ENCODE assay signal across 33 mouse cellular contexts in genomic region chr6:55381966-55382365, GRCm38 (mm10). TPM values are rescaled to one million over a fixed set of nuclear protein-coding genes. Genes with fewer than 3 reads are reported as not detected.
DNase-seq lines count a peak whose midpoint lies in the region; ATAC-seq and TF ChIP-seq lines count a peak whose summit lies in the region.
"Had no signal": no experiment of that assay in that cellular context is flagged by ENCODE, and none has a peak within 500 bp of the region (broad histone marks: within the 10 kb centered on the region; RNA-seq: fewer than 3 reads in every experiment).

No protein-coding gene starts in this region.

- H3K9me3 ChIP-seq in forebrain, postnatal 0 days (ENCODE audit: low read length): no peaks in the 10 kb centered on the region
- H3K9me3 ChIP-seq: embryonic facial prominence, embryonic 10.5 days; embryonic facial prominence, embryonic 13.5 days; forebrain, embryonic 10.5 days had no signal

- peak; percentile 37 to 45 for DNase-seq in lung, adult 18-20 months
- no peak for DNase-seq in lung, postnatal 4 days
- peak; percentile 29 for DNase-seq in lung, postnatal 25 days (ENCODE audit: low spot score)
- no peak for DNase-seq in lung, postnatal 10 days
- DNase-seq in brain, embryonic 14.5 days (ENCODE audit: low read depth): peak; percentile 47
- no peak for DNase-seq in forebrain, postnatal 0 days
- DNase-seq: adrenal gland, adult 2 months; adrenal gland, postnatal 14 days; cerebellum, adult 11-12 months; cerebellum, adult 8-10 months; cerebellum, postnatal 10 days; cerebellum, postnatal 36 days; embryo, embryonic 11 days; gastrocnemius, postnatal 25 days; heart, adult 2 months had no signal

- no peak overlapping the region for H3K4me3 ChIP-seq in forebrain, postnatal 0 days (ENCODE audit: low read depth, low read length)
- H3K4me3 ChIP-seq: embryonic facial prominence, embryonic 10.5 days; embryonic facial prominence, embryonic 13.5 days; forebrain, embryonic 10.5 days; heart, adult 2 months had no signal

- WGBS in forebrain, postnatal 0 days: 55% methylated on average over 4 of the region's 4 CpGs

- no peaks in the 10 kb centered on the region for H3K36me3 ChIP-seq in forebrain, postnatal 0 days (ENCODE audit: insufficient read depth)
- H3K36me3 ChIP-seq: embryonic facial prominence, embryonic 10.5 days; embryonic facial prominence, embryonic 13.5 days; forebrain, embryonic 10.5 days had no signal

- no peaks in the 10 kb centered on the region for H3K4me1 ChIP-seq in forebrain, postnatal 0 days (ENCODE audit: insufficient read depth)
- H3K4me1 ChIP-seq: embryonic facial prominence, embryonic 13.5 days had no signal

- ATAC-seq in erythroblast, adult 5-6 weeks (replicated peaks; ENCODE audit: low FRiP score, poor library complexity, severe bottlenecking): peak; percentile 19; the same call in 1 of the 2 replicates
- no peak for ATAC-seq in forebrain, postnatal 0 days
- ATAC-seq: CD4-positive, CD25-positive, alpha-beta regulatory T cell, adult 4 months; forebrain, embryonic 14.5 days; hindbrain, postnatal 0 days; inflammation-experienced regulatory T-cells, adult 6 months had no signal

- no peak for TF ChIP-seq POLR2A in brain, embryonic 14.5 days (IDR thresholded peaks at IDR 0.05; ENCODE audit: borderline replicate concordance, extremely low read depth, insufficient read depth, insufficient read length, poor library complexity, severe bottlenecking)

- TF ChIP-seq CTCF in brain, embryonic 14.5 days (IDR thresholded peaks at IDR 0.05; ENCODE audit: borderline replicate concordance, extremely low read depth, insufficient read depth, insufficient read length): no peak
- no peak for TF ChIP-seq CTCF in forebrain, postnatal 0 days (IDR thresholded peaks at IDR 0.05; ENCODE audit: low read depth)

- H3K27ac ChIP-seq in forebrain, postnatal 0 days (ENCODE audit: low read depth, low read length): no peak overlapping the region
- H3K27ac ChIP-seq: embryonic facial prominence, embryonic 10.5 days; embryonic facial prominence, embryonic 13.5 days; forebrain, embryonic 10.5 days; heart, adult 2 months; hindbrain, embryonic 14.5 days; hindbrain, postnatal 0 days had no signal

- H3K4me2 ChIP-seq in forebrain, postnatal 0 days (ENCODE audit: low read depth): no peak overlapping the region
- H3K4me2 ChIP-seq: embryonic facial prominence, embryonic 13.5 days; heart, embryonic 11.5 days; hindbrain, embryonic 14.5 days had no signal

- no peaks in the 10 kb centered on the region for H3K27me3 ChIP-seq in forebrain, postnatal 0 days (ENCODE audit: insufficient read depth, low read length)
- H3K27me3 ChIP-seq: embryonic facial prominence, embryonic 13.5 days had no signal

- no peak overlapping the region for H3K9ac ChIP-seq in forebrain, postnatal 0 days
- H3K9ac ChIP-seq: embryonic facial prominence, embryonic 13.5 days; hindbrain, embryonic 14.5 days had no signal

RNA-seq across cellular contexts. Expression of gene Ghrhr, which starts 5.9 kb away (rescaled TPM):
- polyA plus RNA-seq in brain, embryonic 14.5 days (2012; rRNA removed): not detected in 2 replicates
- 0.63 TPM in 1 of 2 replicates, not detected in the other for total RNA-seq in erythroblast, adult 5-6 weeks (2015; ENCODE audit: low replicate concordance)
- 0.28 TPM in 1 of 2 replicates, not detected in the other for total RNA-seq in erythroblast, adult 5-6 weeks (2017; ENCODE audit: low replicate concordance)
- not detected in 2 replicates for total RNA-seq in forebrain, postnatal 0 days (2014; rRNA removed)
- polyA plus RNA-seq in forebrain, postnatal 0 days (2015; fragmentation: Nextera tagmentation; extraction: Ambion mirVana): not detected in 2 replicates
- total RNA-seq: adrenal gland, adult 2 months; adrenal gland, postnatal 14 days; adrenal gland, postnatal 4 days; gastrocnemius, adult 8-10 months; gastrocnemius, postnatal 25 days; heart, adult 2 months; heart, postnatal 25 days; hematopoietic stem cell, adult 5-6 weeks; hindbrain, postnatal 0 days; MEL had no signal
- polyA plus RNA-seq: adrenal gland, adult 2 months; C2C12; CD4-positive, CD25-positive, alpha-beta regulatory T cell, adult 4 months; embryonic facial prominence, embryonic 10.5 days; embryonic facial prominence, embryonic 13.5 days; forebrain, embryonic 10.5 days; forebrain, embryonic 14.5 days; heart, adult 2 months; heart, embryonic 11.5 days; heart, embryonic 14.5 days; heart, postnatal 0 days; hindbrain, embryonic 14.5 days; hindbrain, postnatal 0 days; inflammation-experienced regulatory T-cells, adult 6 months had no signal

RNA-seq across cellular contexts. Expression of gene Aqp1, which starts 45.7 kb away (rescaled TPM):
- 10.8 and 21.6 TPM in 2 replicates for polyA plus RNA-seq in brain, embryonic 14.5 days (2012; rRNA removed)
- total RNA-seq in erythroblast, adult 5-6 weeks (2015; ENCODE audit: low replicate concordance): 183 and 231 TPM in 2 replicates
- 447 and 529 TPM in 2 replicates for total RNA-seq in erythroblast, adult 5-6 weeks (2017; ENCODE audit: low replicate concordance)
- 10.3 and 13.0 TPM in 2 replicates for total RNA-seq in forebrain, postnatal 0 days (2014; rRNA removed)
- 11.0 and 11.9 TPM in 2 replicates for polyA plus RNA-seq in forebrain, postnatal 0 days (2015; fragmentation: Nextera tagmentation; extraction: Ambion mirVana)
- polyA plus RNA-seq: CD4-positive, CD25-positive, alpha-beta regulatory T cell, adult 4 months; inflammation-experienced regulatory T-cells, adult 6 months had no signal

Comparison
In these comparisons a context has a peak if more than half of its experiments do, and no peak if none do; other contexts are left out.
1. DNase-seq: peak in lung, adult 18-20 months (2 of 2), lung, postnatal 25 days (single experiment) and brain, embryonic 14.5 days (single experiment); none in lung, postnatal 4 days (0 of 2), lung, postnatal 10 days (single experiment) and forebrain, postnatal 0 days (single experiment).
2. RNA of gene Aqp1, which starts 45.7 kb away (total RNA-seq): 183 to 529 TPM in erythroblast, adult 5-6 weeks; 10.3 to 13.0 TPM in forebrain, postnatal 0 days; every median in the first group is over 10 times any median in the second.